Mouse (Mus musculus) adrenal gland, adult 2 months (tissue): Measurements from ENCODE around the gene Fip1l1. TPM values are rescaled to one million over a fixed set of nuclear protein-coding genes. Genes with fewer than 3 reads are reported as not detected.

Experiments
- DNase-seq: peaks from one replicate; pipeline ENCODE4 v3.0.0; 2021
- polyA plus RNA-seq: library from polyadenylated mRNA; depleted of rRNA; stranded (reverse); fragments of >200 nt; gene quantifications from 2 replicates; pipeline ENCODE4 v1.2.3, GENCODE M21; 2012; rRNA removed
- total RNA-seq, 2 experiments: library from RNA; stranded (reverse); gene quantifications; 2 replicates each; pipeline ENCODE4 v1.2.3; 2021

The Fip1l1 gene
- total and polyA plus RNA-seq, 3 experiments = 22.0 to 76.7 (median 49.7) TPM

DNA sequence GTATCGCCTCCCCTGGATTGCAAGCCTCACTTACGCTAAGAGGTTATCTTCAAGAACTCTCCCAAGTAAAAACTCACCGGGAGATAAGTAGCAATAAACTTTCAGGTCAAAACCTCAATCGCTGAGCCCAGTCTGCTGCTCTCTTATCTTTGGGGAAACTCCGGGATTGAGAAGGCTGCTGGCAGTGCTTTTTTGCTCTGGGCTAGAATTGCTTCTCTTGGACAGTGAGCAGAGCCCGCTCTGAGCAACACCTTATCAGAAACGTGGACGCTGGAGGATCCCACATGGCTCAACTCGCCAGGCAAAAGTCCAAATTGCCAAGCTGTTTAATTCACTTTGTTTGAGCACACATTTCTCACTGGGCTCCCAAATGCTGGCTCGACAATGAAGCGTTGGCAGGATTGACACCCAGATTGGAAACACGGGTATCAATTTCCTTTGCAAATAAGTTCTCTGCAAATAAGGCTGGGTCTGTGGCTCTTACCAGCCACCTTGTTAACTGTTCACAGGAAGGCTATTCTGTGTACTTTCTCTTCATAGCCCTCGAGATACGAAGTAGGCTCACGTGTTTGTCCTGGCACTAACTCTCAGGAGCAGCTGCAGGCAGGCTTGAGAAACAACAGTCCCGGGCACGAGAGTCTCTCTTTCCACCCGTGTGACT, 78.4 kb downstream of the Fip1l1 start:
- no peak for DNase-seq

DNA sequence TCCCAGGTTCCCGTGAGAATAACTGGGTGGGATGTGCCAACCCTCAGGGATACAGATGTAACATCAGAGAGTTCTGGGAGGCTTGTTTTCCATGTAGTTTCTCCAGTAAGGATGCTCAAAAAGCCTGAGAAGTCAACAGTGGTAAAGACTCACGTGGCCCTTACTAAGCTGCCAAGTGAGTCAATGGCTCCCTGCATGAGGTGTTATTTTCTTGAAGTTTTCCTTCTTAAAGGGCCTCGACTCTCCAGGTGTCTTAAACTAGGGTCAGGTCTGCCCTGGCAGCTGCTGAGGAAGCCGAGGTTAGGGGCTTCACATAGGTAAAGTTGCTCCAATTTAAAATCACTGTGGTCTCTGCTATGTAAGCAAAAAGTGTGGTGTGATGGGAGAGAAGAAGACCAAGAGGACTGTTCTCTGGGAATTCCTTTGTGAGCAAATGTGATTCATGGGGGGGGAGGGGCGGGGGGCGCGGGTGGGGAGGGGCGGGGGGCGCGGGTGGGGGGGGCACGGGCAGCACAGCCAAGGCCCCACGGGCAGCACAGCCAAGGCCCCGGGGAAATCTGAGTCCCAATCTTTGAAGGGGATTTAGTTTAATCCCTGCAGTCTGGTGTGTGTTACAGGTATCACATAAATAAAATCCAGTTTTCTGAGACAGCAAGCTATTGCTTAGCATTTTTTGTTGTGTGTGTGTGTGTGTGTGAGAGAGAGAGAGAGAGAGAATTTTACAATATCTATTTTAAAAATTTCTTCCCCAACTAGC, 82.7 kb downstream of the Fip1l1 start:
- no peak for DNase-seq

GRCm38 (mm10) chr5:74618573-74619059, 83.4 kb downstream of the Fip1l1 start:
- DNase-seq = no peak

DNA sequence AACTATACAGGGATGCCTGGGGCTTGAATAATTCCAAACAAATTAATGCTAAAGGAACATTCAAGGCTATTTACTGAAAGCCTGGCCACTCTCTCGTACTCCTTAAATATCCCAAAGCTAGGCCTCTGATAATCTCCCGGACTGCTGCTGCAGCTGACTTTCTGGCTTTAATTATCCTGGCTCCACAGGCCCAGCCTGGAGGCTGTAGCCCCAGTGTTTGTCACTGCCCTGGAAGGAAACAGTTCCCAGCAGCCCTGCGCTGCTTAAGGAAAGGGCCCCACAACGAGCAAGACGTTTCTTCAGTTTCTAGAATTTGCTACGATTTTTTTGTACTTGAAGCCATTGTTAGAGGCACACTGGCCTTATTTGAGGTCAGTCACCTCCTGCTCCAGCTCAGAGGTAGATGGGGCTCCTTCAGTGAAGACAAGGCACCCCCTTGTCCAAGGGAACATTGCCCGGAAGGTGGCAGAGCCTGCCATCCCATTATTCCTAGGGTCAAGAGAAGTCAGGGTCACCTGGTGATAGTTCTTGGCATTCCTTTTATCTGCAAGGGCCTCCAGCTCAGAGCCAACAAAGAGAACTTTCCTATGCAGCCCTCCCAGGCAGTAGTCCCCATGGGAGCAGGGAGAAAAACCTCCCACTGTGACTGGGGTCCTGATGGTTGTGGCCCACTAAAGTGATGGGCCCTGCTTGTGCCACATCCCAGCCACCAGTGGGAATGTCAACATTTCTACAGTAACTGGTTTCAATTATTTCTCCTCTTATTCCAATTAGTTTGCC, 86.6 kb downstream of the Fip1l1 start:
- DNase-seq = no peak

GRCm38 (mm10) chr5:74623316-74624000, 88.2 kb downstream of the Fip1l1 start:
- DNase-seq = no peak

DNA sequence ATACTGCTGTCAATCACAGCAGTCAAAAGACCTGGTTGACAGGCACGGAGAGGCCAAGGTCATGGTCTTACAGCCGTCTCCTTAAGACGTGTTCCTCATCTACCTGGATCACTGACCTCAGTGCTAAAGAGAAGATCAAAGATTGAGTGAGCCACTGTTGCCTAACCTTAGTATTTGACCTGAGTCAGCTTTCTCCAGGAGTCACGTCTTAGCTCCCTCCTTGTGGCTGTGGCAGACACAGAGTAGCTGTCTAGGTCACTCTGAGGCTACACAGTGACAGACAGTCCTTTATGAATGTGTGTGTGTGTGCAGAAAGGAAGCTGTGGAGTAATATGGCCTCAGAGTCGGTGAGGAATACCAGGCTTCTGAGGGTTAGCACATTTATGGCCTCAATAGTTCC, 89.1 kb downstream of the Fip1l1 start:
- DNase-seq = no peak

DNA sequence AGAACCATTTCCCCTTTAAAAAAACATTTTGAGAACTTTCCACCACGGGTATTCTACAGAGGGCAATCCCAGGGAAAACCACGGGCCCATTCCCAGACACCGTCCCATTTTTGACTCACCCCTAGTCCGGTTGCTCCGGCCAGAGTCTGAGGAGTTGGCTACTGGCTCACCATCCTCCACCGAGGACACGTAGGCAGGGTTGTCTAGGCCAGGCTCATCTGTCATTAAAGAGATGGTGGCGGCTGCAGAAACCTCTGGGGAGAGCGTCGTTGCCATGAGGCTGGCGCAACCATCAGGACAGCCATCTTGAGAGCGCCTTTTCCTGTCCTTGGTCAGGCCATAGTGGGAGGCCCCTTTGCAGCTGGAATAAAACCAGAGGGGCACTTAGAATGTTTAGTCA, 92.8 kb downstream of the Fip1l1 start:
- DNase-seq = no peak

- DNase-seq = no peak
Measured at GRCm38 (mm10) chr5:74632369-74633114, 97.3 kb downstream of the Fip1l1 start.

- no peak for DNase-seq
Measured at GRCm38 (mm10) chr5:74633453-74633852, 98.2 kb downstream of the Fip1l1 start.

DNA sequence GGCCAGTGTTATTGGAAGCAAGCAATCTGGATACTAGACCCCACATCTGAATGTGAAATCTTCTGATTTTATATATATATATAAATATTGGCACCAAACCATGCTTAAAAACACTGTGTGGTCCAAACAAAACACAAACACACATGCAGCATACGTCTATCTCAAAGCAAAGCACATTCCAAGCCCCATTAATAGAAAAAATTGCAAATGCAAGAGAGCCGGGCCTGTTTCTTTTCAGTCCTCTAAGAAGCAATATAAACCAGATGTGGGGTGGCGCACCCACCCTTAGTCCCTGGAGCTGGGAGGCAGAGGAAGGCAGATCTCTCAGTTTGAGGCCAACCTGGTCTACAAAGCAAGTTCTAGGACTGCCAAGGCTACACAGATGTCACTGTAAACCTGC, 99.1 kb downstream of the Fip1l1 start:
- no peak for DNase-seq

- no peak for DNase-seq
Measured at GRCm38 (mm10) chr5:74639516-74639915, 104.3 kb downstream of the Fip1l1 start.

DNA sequence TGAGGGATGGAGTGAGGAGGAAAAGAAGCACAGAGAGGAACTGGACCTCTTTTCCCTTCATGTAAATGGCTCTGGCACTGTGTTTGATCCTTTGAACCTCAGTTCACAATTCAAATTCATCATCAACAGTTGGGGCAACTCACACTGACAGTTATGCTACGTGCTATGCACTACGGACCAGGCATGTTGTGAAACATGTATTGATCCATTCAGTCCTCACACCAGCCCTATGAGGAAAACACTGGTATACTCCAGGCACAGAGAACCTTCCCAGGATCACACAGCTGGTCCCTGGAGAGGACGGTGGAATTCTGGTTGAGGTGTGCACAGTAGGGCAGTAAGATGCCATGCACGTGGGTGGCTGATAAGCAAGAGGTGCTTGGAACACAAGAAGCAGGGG, 105.3 kb downstream of the Fip1l1 start:
- no peak for DNase-seq

DNA sequence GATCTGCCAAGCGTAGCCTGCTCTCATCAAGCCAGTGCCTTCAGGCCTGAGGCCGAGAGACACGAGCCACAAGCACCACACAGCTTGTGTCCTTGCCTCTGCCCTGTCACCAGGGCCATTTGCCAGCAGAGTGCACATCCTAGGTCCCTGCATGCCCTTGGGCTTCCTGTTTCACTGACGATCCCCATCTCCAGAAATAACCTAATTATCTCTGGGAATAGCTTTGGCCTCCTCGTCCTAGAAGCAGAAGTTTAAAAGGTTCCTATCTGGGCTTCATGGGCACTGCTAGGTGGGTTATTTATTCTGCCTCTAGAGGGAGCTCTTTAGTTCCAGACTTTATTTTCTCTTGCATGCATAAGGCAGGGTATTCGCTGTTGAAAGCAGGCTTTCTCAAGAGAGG, 105.8 kb downstream of the Fip1l1 start:
- DNase-seq = peak; percentile 74

- DNase-seq = no peak
Measured at GRCm38 (mm10) chr5:74642291-74642690, 107.0 kb downstream of the Fip1l1 start.

DNA sequence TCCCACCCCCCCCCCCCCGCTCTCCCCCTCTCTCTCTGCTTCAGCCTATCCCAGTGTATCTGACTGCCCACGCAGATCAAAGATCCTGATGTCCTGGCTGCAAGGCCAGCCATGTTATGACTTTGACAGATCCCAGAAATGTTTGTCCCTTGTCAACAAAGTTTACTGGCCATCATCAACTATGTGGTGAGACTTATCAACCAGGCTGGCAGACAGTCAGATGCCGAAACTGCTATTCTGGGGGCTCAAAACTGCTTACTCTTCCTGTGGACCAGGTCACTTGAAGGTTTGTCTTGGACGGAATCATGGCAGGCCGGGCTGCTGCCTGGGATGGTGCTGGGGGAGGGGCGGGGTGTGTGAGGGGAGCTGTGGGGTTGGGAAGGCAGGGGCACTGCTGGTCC, 112.3 kb downstream of the Fip1l1 start:
- peak; percentile 24 for DNase-seq

- DNase-seq = no peak
Measured at GRCm38 (mm10) chr5:74648216-74648615, 113.0 kb downstream of the Fip1l1 start.

Other genes with a start within 250 kb of the Fip1l1 start
- gene Scfd2, start 3.7 kb upstream of the Fip1l1 start, total RNA-seq = 10 to 100 TPM; 21.6 to 28.6 TPM
- gene Scfd2, start 3.7 kb upstream of the Fip1l1 start, polyA plus RNA-seq = 16.3 and 18.1 TPM in 2 replicates
- 1 to 10 TPM; 2.9 to 7.2 TPM for gene Lnx1, start 167.5 kb downstream of the Fip1l1 start, total RNA-seq
- 1.9 and 2.0 TPM in 2 replicates for gene Lnx1, start 167.5 kb downstream of the Fip1l1 start, polyA plus RNA-seq